Mouse (Mus musculus): ENCODE data around the gene Col28a1.

Col28a1 gene

DNA sequence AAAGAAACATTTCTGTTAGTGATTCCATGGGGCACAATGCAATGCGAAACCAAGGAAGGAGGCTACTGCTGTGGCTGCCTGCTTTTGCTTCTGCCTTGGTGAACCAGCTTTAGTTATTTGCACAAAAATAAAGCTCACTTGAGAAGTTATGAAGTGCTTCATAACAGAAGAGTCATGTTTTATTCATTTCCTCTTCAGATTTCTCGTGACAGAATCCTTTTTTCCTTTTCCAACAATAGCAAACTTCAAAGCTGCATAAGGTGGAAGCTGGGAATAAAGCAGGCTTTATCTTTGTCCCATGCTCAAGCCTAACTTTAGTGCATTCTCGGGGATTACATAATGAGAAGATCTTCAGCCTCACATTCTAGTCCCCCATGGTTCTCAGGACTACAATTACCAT, 65.9 kb downstream of the Col28a1 start:
- DNase-seq (ENCODE audit: low read depth in 2 of 2, low spot score in 2 of 2): no peak

DNA sequence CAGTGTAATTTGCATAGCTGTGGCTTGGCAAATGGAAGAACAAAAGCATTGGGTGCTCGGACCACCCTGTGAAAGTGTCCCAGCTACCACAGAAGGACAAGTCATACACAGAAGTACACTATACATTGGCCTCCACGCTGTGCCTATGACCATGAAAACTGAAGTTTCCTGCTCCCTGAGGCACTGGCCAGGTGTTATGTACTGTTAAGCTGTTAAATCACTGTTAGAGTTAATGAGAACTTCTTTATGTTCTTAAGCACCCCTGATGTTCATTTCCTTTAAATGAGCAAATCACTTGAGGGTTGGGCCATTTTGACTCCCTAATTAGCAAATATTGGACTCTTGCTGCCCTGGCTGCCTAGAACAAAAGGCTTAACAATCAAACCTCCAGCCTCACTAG, 73.3 kb downstream of the Col28a1 start:
- no peak for DNase-seq (ENCODE audit: low read depth in 2 of 2, low spot score in 2 of 2)

DNA sequence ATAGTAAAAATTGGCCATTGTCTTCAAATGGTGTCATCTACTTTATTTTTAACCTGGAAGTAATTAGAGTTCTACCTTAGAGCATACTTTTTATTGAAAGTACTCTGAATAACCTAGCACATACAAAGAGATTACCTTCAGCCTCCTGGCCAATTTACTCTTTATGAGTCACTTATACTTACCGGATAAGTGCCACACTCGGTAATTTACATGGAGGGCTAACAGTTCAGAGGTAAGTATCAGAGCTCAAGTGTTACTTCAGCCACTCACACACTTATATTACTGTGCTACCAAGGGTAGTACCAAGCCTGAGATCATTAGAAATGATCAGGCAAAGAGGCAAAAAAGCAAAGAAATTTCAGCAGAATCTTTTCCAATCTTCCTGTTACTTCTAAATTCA, 73.8 kb downstream of the Col28a1 start:
- DNase-seq (ENCODE audit: low read depth in 2 of 2, low spot score in 2 of 2): no peak

DNA sequence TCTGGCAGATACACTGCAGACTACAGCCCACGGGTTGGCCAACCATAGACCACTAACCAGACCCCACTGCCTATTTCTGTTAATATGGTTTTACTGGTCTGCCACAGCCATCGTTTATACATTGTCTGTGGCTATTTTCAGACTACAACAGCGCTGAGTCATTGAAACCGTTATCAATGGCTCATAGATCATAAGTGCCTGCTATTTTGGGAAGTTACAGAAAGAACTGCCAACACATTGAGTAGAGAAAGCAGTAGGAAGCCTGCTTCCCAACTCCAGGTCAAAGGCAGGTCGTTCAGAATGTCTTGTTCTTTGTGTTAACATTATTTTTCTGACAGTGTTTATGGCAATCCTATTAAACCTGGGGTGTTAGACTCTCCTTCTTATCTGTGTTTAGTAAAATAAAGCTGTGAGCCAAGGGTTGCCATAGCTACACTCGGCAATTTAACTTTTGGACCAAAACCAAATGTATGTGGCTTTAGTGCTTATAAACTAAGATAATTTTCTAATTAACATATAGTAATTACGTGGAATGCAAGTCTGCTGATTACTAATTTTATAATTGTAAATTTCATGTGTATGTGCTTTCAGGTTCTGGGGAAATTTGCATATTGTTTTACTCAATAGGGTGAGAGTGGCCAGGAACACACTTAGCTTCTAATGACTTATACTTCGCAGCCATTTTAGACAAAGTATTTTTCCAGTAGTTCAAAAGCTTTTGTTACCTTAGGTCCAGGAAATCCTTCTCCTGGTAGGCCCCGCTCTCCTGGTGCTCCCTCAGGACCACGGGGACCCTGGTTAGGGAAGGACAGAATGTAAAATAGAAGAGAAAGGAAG, 86.3 kb downstream of the Col28a1 start:
- no peak for DNase-seq (ENCODE audit: low read depth in 2 of 2, low spot score in 2 of 2)

DNA sequence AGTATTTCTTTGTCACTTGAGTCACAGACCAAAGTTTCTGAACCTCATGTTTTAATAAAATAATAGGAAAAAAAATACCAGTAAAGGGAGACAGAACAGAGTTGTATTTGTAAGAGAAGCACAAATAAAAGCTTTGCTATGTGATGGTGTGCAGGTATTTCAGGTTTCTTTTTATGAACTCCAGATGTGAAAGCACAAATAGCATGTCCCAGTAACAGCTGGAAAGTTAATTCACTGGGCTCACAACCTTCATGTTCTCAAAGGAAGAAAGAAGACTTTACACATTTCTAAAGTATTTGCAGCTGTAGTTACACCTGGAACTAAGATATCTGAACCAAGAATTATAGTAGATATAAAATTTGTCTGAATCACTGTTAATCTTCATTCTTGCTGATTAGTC, 91.2 kb downstream of the Col28a1 start:
- DNase-seq (ENCODE audit: low read depth in 2 of 2, low spot score in 2 of 2): no peak

DNA sequence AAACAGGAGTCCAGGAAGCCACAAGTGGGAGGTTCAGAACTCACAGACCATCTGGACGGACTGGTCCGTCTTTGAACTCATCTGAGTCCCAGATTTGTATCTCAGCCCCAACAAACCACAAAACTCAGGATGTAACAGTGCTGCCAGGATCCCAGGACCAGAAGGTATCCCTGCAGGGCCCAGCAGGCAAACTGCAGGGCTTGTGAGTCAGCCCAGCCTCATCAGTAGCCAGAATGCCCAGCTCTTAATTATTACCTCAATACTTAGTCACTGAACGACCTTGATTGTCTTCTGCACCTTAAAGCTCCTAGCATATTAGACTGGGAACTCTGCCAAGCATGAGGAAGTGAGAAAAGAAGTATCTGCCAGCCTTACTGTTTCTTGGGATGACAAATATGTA, 96.6 kb downstream of the Col28a1 start:
- no peak for DNase-seq (ENCODE audit: low read depth in 2 of 2, low spot score in 2 of 2)

DNA sequence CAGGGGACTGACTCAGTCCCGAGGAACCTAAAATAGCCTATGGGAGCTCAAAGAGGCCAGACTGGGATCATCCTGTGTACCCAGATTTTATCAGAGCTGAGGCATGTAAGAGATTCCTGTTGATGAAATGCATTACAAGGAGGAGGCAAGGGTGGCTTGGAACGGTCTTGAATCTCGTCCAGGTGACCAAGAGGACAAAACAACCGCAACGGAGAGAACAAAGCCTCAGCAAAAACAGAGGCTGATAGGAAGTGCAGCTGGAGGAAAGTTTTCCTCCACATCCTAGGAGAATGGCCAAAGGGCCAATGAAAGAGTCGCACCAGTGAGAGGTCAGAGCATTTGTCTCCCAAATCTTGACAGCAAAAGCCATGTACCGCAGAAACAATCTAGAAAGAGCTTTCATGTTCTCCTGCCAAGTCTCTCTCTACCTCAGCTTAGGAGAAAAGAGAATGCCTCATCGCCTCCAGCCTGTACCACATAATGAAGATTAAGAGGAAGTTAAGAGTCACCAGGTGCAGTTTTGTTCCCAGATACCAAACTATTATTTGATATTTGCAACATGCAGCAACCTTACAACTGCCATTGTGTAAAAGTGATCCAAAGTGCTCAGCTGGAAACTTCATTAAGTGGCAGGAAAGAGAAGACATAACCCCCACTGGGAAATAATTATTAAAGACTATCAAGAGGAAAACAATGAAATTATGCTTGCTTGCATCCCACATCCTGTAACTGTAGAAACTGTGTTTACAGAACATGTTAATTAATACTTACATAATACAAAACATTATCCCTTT, 98.1 kb downstream of the Col28a1 start:
- DNase-seq (ENCODE audit: low read depth in 2 of 2, low spot score in 2 of 2): no peak

DNA sequence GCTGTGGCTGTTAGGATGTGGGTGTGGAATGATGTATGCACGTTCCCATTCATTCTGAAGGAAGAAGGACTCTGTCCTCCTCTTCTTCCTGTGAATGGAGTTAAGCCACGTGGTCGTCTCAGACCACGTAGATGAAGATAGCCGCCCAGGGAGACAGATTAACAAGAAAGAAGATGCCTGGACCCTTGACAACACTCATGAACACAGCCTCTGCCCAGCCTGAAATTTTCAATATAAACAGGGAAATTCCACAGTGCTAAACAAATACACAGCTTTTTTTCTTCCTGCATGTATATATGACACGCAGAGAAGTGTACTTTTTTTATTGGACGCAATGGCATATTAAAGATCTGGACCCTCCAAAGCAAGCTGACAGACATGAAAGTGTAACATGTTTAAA, 98.9 kb downstream of the Col28a1 start:
- DNase-seq (ENCODE audit: low read depth in 2 of 2, low spot score in 2 of 2): no peak

DNA sequence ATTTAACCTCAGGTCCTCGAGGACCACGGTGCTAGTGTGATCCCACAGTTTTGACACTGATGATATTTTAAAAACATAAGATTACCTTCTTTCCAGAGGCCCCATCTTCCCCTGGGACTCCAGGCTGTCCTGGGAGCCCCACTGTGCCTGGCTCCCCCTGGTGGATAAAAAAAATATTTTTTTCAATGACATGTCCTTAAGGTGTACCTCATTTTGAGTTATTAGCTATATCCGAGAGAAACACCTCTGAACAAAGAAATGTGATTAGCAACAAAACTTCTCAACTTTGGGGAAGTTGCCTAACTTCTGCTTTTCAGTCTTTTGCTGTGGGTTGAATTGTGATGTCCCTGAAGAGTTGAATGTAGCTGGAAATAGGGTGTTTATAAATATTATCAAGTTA, 105.6 kb downstream of the Col28a1 start:
- peak; percentile 3 to 36 for DNase-seq (ENCODE audit: low read depth in 2 of 2, low spot score in 2 of 2)

DNA sequence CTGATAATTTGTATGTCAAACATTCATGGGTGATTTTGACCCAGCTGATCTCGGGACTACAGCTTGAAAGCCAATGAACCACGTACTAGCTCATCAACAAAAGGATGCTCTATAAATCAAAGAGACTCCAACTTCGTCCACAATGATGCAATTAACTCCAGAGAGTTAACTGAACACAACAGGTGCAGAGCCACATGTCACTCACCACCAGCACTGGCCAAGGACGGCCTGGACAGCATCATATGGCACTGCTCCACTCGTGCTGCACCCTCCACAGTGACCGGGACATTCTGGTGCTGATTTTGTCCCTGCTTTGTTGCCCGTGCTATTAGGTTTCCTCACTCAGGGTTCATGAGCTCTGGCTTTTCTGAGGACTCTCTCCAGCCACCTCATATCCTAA, 107.6 kb downstream of the Col28a1 start:
- no peak for DNase-seq (ENCODE audit: low read depth in 2 of 2, low spot score in 2 of 2)

DNA sequence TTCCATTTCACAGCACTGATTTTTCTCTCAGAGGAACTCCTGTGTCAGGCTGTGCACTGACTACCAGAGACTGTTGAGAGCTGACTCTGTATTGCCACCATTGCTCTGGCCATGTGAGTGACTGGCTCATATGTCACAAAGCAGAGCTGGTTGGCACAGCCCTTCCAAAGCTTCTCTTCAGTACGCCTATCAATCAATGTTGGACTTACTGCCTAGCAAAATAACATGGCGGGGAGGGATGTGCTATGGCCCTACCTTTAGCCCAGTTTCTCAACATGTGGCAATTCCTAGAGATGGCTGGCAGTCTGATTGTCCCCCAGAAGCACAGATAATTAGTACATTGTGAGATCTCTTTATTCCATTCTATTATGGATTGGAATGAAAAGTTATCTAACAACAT, 109.2 kb downstream of the Col28a1 start:
- DNase-seq (ENCODE audit: low read depth in 2 of 2, low spot score in 2 of 2): no peak

DNA sequence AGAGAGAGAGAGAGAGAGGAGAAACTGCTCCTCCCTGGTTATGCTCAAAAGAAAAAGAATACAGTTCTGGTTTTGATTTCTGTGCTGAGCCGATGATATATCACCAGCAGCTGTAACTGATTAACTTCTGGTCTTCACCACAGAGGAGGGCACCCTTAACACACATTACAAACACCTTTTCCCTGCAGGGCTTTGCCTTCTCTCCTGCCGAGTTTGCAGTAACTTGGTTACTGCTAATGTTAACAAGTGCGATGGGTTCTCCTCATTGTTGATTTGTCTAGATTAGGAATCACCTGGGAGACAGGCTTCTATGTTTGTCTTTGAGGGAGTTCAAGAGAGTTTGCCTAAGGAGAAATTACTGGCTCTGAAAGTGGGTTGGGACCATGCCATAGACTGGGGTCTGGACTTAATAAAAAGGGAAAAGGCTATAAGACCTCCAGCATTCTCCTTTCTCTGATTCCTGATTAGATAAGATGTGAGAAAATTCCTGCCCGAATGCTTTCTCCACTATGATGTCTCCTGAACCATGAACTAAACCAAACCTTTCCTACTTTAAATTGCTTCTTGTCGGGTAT, 114.8 kb downstream of the Col28a1 start:
- no peak for DNase-seq (ENCODE audit: low read depth in 2 of 2, low spot score in 2 of 2)

DNA sequence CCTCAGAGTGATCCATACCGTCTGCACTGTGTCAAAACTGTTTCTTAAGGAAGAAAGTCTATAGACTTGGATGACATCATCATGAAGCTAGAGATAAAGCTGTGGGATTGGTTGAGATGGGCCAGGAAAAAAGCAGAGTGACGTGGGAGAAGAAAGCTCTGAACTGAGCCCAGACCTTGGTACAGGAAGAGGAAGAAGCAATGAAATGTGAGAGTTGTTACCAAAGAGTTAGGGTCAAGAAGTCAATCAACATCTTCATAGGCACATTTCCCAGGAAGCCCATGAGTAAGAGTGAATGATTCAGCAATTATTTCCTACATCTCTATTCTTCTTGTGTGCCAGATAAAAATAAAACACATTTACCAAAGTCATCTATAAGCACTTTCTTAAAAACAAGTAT, 117.5 kb downstream of the Col28a1 start:
- DNase-seq (ENCODE audit: low read depth in 2 of 2, low spot score in 2 of 2): no peak

DNA sequence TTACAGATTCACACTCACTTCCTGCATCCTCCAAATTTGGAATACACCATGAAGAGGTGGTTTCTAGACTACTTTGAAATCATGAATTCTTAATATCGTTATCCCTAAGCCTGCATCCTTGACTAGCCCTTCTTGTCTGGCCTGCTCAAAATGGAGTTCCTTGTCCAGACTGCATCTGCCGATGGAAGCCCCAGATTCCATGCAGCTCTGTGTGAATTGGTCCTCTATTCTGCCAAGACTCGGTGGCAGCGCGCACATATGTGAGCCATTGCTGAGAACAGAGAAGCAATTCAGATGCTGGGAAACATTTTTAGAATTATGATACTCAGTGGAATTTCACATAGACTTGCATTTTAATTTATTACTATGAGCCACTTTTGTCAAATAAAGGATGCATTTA, 123.4 kb downstream of the Col28a1 start:
- DNase-seq (ENCODE audit: low read depth in 2 of 2, low spot score in 2 of 2): no peak

DNA sequence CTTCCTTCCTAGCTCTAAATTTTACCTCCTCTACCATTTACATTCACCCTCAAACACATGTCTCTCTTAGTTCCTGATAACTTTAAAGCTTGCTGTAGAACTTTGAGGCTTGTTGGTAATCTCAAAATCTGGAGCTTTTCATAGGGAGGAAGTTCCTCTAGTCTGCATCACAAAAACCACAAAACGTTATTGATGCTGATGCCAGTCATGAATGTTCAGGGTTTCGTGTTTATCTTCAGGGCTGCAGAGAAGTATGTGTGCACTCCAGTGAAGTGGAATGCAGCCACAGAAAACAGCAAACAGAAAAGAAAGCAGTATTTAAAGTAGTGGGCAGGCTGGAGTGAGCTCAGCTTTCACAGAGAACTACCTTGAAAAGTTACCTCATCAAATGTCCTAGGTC, 124.0 kb downstream of the Col28a1 start:
- no peak for DNase-seq (ENCODE audit: low read depth in 2 of 2, low spot score in 2 of 2)

DNA sequence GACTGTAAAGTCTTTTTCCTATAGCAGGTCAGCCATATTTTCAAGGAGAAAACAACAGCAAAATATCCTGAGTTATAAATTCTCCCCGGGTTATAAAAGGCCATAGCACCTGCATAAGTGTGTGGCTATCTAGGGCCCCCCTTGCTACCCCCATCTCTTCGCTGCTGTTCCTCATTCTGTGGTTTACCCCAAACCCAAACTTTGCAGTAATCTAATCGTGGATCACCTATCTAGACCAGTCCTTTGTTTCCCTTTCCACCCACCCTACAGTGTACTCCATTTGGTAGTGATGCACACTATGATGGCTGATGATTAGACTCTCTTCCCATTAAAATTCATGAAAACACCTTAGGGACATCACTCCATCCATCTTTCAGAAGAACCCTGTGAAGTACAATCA, 125.3 kb downstream of the Col28a1 start:
- DNase-seq (ENCODE audit: low read depth in 2 of 2, low spot score in 2 of 2): no peak

DNA sequence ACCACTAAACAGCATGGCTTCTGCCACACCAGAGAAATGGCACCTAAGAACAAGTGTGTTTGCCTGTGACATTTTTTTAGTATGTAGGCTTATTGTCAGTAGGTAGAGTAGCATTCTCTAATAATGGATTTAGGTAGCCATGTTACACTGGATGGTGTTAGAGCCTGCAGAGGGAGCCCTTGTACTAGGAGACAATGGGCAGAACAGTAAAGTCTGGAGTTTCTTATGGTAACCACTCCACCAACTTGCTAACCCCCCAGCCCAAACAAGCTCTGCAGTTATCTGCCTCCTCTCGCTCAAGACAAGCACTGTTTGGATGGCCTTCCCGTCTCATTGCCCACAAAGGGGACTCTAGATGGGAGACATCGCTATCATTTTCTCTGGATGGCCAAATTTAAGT, 126.2 kb downstream of the Col28a1 start:
- no peak for DNase-seq (ENCODE audit: low read depth in 2 of 2, low spot score in 2 of 2)

DNA sequence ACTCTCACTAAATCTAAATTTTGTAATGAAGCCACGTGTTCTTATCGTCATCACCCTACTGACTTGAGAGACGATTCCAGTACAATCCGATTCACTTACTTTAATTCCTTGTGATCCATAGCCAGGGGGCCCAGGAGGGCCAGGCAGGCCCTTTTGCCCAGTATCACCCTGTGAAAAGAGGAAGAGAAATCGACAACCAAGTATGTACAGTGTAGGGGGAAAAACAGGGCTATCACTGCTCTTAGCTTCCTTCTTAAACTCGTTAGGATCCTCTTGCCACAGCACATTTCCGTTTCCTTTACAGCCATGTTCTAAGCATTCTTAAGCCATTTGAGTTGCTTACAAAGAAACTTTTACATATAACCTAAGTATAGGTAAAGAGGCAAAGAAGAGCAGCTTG, 133.2 kb downstream of the Col28a1 start:
- no peak for DNase-seq (ENCODE audit: low read depth in 2 of 2, low spot score in 2 of 2)

DNA sequence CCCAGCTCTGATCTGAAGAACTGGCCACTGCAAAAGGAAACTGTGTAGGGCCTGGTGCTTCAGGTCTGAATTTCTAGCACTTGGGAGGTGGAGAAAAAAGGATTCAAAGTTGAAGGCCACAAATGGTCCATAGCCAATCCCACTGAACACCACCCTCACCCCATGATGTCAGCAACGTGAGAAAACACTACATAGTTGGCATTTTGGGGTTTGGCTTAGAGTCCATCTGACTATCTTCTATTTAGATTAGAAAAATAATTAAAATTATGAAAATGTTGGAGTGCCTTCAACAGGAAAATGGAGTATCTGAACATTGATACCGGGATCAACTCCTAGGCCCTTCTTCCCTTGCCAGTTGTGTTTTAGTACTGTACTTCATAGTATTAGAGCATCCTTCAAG, 144.2 kb downstream of the Col28a1 start:
- DNase-seq (ENCODE audit: low read depth in 2 of 2, low spot score in 2 of 2): no peak

DNA sequence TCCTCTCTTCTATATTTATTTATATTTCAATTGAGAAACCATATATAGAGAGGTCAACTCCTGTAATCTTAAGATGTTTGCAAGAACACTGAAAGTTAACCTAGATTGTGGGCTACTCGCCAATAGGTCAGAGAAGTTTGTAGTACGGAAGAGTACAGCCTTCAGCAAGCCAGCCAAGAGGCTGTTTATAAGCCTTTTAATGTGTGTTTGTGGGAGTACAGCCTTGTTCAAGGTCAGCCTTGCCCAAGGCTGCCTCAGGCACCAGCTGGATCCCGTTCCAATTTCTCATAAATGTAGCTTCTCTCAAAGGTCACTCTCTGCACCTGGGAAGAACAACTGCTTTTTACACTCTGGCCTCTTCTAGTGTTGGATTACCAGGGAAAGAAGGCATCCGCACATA, 146.0 kb downstream of the Col28a1 start:
- no peak for DNase-seq (ENCODE audit: low read depth in 2 of 2, low spot score in 2 of 2)

DNA sequence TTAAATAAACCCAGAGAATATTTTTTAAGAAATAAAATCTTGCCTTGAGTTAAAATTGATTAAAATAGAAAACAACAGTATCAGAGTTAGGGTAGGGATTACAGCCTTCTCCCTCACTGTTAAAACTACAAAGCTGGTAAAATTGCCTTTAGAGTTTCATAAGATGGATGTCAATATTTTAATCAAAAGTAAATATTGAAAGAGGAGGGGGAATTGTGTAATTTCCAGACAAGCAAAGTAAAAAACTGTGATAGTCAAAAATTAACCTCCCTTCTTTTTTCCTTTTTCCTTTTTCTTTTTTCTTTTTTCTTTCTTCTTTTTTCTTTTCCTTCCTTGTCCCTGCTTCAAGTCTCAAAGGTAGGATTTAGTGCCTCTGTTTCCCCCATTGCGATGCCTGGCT, 146.6 kb downstream of the Col28a1 start:
- no peak for DNase-seq (ENCODE audit: low read depth in 2 of 2, low spot score in 2 of 2)

DNA sequence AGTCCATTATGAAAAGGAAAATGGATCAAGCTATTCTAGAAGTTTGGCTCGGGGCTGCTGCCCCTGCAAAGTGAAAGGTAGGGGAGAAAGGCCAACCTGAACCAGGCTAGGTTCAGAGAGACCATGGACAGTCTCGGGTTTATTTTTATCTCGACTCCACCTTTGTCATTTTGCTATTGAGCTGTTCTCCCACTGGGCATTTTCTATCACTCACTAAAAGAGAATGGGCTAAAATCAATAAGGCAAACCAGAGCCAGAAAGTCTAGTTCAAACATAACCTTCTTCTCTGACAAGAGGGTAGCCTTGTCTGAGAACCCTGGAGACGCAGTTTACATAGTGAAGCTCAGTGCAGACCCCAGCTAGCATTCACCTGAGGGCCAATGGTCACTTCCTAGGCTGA, 163.7 kb downstream of the Col28a1 start:
- no peak for DNase-seq (ENCODE audit: low read depth in 2 of 2, low spot score in 2 of 2)

Measured in CD8-positive naive resting alpha-beta T cell, adult 2 months (primary cell).